Mouse (Mus musculus): ENCODE results near the gene Tmem125.

DNA sequence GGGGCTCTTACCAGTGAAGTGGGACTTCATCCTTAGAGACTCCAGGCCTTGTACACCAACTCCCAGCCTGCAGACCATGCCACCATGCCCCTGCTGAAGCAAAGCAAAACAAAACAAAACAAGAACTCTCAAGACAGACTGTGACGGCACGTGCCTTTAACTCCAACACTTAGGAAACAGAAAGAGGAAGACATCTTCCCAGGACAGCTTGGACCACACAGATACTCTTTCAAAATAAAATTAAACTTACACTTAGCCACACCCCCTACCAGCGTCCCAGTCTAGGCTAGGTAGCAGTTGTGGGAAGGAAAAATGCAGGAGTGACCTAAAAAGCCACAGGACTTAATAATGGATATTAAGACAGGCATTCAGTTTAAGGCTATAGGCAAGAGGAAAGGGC is 18.1 kb downstream of the Tmem125 start:
- TF ChIP-seq POLR2A (IDR thresholded peaks at IDR 0.05; ENCODE audit: borderline replicate concordance, control insufficient read depth, low read depth, low read length) (no peak), CTCF (IDR thresholded peaks at IDR 0.05; ENCODE audit: control insufficient read depth, insufficient read depth, low read length) (no peak)
